Mouse (Mus musculus): ENCODE data around the gene Siae.

The Siae gene

GRCm38 (mm10) chr9:37540701-37541575 lies 14.6 kb upstream of the Siae start:
- DNase-seq (ENCODE audit: low spot score): no peak

- no peak for DNase-seq (ENCODE audit: low spot score)
These were observed 13.5 kb upstream of the Siae start for GRCm38 (mm10) chr9:37541851-37542642.

GRCm38 (mm10) chr9:37543869-37544440 lies 11.5 kb upstream of the Siae start:
- DNase-seq (ENCODE audit: low spot score): no peak

GRCm38 (mm10) chr9:37544447-37545165 lies 10.9 kb upstream of the Siae start:
- no peak for DNase-seq (ENCODE audit: low spot score)

- DNase-seq (ENCODE audit: low spot score): no peak
These were observed 10.3 kb upstream of the Siae start for GRCm38 (mm10) chr9:37545166-37545610.

GRCm38 (mm10) chr9:37545847-37546452 lies 9.5 kb upstream of the Siae start:
- DNase-seq (ENCODE audit: low spot score): no peak

GRCm38 (mm10) chr9:37546889-37547288 lies 8.6 kb upstream of the Siae start:
- DNase-seq (ENCODE audit: low spot score): no peak

GRCm38 (mm10) chr9:37550435-37550834 lies 5.1 kb upstream of the Siae start:
- DNase-seq (ENCODE audit: low spot score): no peak

- DNase-seq (ENCODE audit: low spot score): no peak
These were observed 3.6 kb upstream of the Siae start for GRCm38 (mm10) chr9:37551751-37552531.

GRCm38 (mm10) chr9:37552536-37553293 lies 2.8 kb upstream of the Siae start, which contains the start of gene Nrgn:
Gene Nrgn, minus strand, starts transcription at chr9:37552904.
- peak; percentile 80 for DNase-seq (ENCODE audit: low spot score)

GRCm38 (mm10) chr9:37554279-37554678 lies 1.2 kb upstream of the Siae start:
- no peak for DNase-seq (ENCODE audit: low spot score)

- no peak for DNase-seq (ENCODE audit: low spot score)
These were observed 868 bp downstream of the Siae start for GRCm38 (mm10) chr9:37556366-37556765.

- DNase-seq (ENCODE audit: low spot score): no peak
These were observed 5.1 kb downstream of the Siae start for GRCm38 (mm10) chr9:37560617-37561016.

- DNase-seq (ENCODE audit: low spot score): no peak
These were observed 8.3 kb downstream of the Siae start for GRCm38 (mm10) chr9:37563805-37564204.

GRCm38 (mm10) chr9:37567019-37567418 lies 11.5 kb downstream of the Siae start:
- no peak for DNase-seq (ENCODE audit: low spot score)

- DNase-seq (ENCODE audit: low spot score): no peak
These were observed 12.0 kb downstream of the Siae start for GRCm38 (mm10) chr9:37567454-37567853.

GRCm38 (mm10) chr9:37567892-37568604 lies 12.6 kb downstream of the Siae start:
- DNase-seq (ENCODE audit: low spot score): peak; percentile 61

GRCm38 (mm10) chr9:37568605-37569214 lies 13.2 kb downstream of the Siae start:
- DNase-seq (ENCODE audit: low spot score): no peak

Data from left cerebral cortex, adult 11 months (tissue).